Mouse (Mus musculus) c-Kit-positive CD71-positive TER-119-negative erythroid progenitor cells, embryonic 14.5 days (primary cell): ENCODE results near the gene Gm20388.
"Not testable (repeated sequence)": the region's sequence is repeated elsewhere in the genome, so short reads cannot be mapped to it uniquely, and the experiment has no call there.

Source experiments
- DNase-seq: peaks from one replicate; pipeline ENCODE4 v3.0.0-alpha.2; 2013; ENCODE audit warnings: low read depth

Gene Gm20388

GRCm38 (mm10) chr8:123958130-123958529 lies 4047.5 kb downstream of the Gm20388 start:
- no peak for DNase-seq

DNA sequence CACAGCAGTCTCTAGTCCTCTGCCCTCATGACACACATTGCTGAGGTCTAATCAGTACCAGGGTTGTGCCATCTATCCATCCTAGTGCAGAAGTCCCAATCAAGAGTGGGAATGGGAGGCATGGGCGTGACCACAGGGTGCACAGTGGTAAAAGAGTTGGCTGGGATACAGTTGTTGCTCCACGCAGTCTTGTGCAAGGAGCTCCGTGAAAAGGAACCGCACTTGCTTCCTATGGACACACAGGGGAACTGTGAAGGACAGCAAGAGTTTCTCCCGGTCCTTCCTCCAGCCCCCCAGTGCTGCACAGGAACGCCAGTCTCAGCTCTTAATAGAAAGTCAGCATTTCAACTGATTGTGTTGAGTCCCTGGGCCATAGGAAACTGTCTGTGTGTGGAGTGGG lies 4048.8 kb downstream of the Gm20388 start:
- no peak for DNase-seq

- no peak for DNase-seq
These were observed 4049.4 kb downstream of the Gm20388 start for GRCm38 (mm10) chr8:123960056-123960455.

GRCm38 (mm10) chr8:123960556-123960955 lies 4049.9 kb downstream of the Gm20388 start:
- not testable (repeated sequence) for DNase-seq

- DNase-seq, result no peak
These were observed 4050.7 kb downstream of the Gm20388 start for GRCm38 (mm10) chr8:123961371-123961770.

- DNase-seq, result no peak
These were observed 4056.3 kb downstream of the Gm20388 start for GRCm38 (mm10) chr8:123966896-123967295.

DNA sequence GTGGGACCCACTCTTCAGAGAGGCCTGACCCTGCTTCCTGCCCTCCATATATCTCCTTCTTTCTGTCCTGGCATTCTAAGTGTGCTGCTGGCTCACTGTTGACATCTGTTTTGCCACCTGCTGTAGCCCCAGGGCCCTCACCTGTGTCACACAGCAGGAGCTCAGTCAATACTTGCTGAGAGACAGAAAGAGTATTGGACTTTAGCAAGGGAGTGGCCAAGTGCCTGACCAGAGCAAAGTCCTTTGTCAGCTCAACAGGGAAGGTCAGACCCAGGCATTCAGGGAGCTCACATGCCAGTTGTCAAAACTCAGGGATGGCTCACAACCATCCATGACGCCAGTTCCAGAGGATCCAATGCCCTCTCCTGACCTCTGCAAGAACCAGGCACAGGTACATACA lies 4062.9 kb downstream of the Gm20388 start:
- DNase-seq, result no peak

- no peak for DNase-seq
These were observed 4066.9 kb downstream of the Gm20388 start for GRCm38 (mm10) chr8:123977499-123977898.

GRCm38 (mm10) chr8:123978166-123978838 lies 4067.7 kb downstream of the Gm20388 start:
- DNase-seq, result no peak

DNA sequence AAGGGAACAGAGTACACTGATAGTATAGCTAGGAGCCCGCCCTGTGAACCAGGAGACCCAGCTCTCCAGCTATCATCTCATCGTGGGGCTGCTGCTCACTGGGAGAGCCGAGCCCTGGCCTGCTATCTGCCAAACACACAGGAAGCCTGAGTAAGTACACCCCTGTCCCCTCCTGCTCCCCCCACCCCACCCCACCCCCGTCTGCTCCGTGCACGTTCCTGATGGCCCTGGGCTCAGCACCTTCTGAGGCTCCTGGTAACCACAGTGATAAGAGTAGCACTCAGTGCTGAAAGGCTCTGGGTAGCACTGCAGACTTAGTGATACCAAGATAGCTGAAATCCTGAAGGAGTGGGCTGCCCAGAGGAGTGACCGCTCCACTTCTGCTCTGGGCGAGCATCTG lies 4068.3 kb downstream of the Gm20388 start:
- peak; percentile 85 for DNase-seq

GRCm38 (mm10) chr8:123980239-123980638 lies 4069.6 kb downstream of the Gm20388 start:
- no peak for DNase-seq

GRCm38 (mm10) chr8:123981674-123982073 lies 4071.0 kb downstream of the Gm20388 start:
- no peak for DNase-seq

DNA sequence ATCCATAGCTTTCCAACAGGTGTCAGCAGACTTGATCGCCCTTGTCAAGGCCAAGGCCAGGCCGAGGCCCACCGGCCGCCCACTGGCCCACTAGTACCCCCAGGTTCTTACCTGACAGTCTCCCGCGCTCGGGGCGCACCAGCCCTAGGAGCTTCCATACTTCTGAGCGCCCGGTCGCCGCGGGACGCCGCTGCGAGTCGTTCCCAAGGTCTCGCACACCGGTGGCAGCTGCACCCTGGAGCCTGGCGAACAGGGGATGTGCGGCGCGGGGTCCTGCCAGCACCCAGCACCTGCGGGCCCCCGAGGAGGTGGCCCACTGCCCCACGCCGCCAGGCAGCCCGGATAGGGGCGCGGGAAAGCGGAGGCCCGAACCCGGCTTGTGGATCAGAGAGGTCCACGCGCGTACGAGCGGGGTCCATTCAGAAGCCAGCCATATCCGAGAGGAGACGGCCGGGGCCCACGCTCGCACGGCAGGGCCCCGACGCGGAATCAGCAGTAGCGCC lies 4071.7 kb downstream of the Gm20388 start:
- DNase-seq, result no peak

DNA sequence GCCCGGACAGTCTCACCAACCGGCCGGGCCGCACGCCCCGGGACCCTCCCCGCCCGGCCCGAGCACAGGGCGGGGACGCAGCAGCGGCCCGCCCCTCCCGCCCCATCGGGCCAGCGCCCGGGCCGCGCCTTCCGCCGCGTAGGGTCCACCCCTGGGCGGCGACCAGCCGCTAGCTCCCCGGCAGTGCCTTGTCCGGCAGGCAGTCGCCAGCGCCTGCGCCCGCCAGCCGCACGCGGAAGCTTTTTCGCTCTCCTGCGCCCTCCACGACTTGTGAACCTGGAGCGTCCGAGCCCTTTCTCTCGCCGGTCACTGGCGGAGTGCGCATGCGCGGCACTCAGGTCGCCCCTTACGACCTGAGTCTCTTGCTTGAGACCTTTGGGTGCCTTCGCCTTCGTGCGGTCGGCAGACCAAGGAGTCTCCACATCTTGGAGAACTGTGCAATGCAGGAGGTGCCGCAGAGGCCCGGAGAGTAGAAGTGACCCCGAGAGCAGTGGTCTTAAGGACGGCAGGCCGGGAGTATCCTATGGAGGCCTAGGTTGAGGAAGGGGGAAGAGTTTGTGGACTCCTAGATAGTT lies 4072.3 kb downstream of the Gm20388 start, which contains the start of gene Abcb10:
Abcb10 (minus strand) TSS at position 297 of the 575 bp plus-strand sequence.
- peak; percentile 60 for DNase-seq

DNA sequence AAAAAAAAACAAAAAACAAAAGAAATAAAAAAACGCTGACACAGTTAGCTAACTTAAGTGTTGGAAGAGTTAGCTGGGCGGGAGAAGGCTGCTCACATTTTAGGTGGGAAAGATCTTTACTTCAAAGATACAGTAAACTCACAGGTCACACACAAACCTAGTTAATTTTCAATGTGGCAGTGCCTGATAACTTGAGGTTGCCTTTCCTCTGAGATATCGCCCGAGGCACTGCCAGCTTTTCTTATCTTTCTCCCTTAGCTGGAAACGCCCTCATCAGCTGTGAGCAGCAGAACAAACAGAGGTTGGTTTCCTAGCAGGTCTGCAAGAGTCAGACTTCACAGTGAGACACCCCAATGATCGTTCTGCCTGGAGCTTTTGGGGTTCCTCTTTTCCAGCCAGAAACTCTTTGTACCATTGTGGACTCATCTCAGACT lies 4078.0 kb downstream of the Gm20388 start:
- DNase-seq, result peak; percentile 90

DNA sequence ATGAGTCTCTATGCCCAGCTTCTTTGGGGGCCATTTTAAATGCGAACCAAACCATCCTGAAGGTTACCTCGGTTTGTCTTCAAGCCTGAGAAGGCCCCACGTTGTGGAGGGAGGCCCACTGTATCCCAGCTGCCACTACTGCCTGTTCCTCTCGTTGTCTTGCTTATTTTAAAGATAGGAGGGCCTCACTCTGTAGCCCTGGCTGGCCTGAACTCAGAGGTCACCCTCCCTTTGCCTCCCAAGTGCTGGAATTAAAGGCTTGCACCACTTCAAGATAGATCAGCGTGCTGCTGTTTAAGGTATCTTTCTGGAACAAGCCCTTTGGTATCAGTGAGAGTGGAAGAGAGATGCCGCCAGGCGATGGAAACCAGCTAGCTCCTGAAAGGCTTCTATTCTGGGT lies 4078.5 kb downstream of the Gm20388 start:
- no peak for DNase-seq

DNA sequence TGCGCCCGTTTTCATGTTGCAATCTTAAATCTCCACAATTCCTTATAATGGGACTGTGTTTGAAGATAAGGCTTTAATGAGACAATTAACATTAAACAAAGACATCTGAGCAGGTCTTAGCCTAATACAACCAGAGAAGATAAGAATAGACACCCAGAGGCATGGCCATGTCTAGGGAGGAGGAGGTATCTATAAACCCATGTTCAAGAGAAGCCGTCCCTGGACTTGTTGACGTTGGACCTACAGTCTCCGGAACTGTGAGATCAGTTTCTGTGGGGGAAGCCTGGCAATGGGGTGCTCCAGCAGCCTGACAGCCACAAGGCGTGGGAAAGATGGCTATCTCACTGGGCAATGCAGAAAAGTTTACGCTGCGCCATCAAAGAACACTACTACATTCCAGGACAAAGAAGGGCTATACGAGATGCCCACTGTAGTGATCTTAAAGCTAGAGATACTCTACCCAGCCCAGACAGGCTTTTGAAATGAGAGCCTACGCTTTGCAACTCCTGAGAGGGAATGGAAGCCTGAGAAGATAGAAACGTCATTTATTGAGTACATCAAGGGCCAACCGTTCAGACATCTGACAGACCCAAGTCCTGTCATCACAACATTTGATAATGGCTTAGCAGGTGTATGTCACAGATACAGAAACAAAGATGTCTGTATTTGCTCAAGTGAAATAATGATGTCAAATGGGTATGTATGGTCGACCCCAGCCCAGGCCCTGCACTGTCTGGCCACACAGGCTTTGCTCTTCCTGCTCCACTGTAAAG lies 4079.8 kb downstream of the Gm20388 start:
- no peak for DNase-seq

DNA sequence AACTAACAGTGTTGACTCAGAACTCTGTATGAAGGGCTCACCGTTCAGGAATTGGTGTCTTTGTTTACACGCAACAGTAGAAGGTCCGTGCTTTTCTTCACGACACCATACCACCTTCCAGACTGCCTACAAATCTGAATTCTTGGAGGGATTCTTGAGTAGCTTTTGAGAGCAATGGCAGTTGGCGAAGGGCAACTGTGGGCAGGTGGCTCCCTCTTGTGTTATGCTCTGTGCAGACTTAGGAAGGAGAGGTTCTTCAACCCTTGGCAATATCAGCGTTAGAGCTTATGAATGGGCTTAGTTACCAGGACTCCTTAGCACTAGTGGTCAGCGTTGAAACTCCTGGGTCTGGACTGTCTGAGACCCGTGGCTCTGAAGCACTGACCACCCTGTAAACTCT lies 4081.9 kb downstream of the Gm20388 start:
- no peak for DNase-seq

GRCm38 (mm10) chr8:123993597-123993996 lies 4083.0 kb downstream of the Gm20388 start:
- no peak for DNase-seq

- DNase-seq, result no peak
These were observed 4083.4 kb downstream of the Gm20388 start for GRCm38 (mm10) chr8:123993997-123994396.

GRCm38 (mm10) chr8:123999568-123999967 lies 4088.9 kb downstream of the Gm20388 start:
- DNase-seq, result no peak

DNA sequence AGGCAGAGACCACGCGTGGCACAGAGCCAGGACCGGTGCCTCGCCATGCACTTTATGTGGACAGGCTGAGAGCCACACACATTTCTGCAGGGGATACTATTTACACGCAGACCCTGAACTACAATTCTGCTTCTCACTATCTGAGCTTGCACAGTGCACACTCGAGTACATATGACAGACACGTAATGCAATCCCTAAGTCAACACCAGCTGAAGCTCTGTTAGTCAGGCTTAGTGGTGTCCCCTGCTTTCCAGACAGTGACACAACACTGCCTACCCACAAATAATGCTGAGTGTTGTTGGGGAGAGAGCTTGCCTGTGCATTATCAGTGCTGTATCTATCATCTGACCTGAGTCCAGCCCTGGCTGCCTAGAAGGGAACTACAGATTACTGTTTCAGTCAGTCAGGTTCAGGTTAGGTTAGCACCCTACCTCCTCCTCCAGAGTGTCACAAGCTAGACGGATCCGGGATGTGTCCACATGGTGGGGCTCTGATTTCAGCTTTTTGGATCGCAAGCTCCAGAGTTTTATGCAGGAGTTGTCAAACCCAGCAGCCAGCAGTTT lies 4092.0 kb downstream of the Gm20388 start:
- DNase-seq, result no peak
